Comparison of ENCODE assay signal across 9 mouse cellular contexts in genomic region chr4:138856491-138856890, GRCm38 (mm10). TPM values are rescaled to one million over a fixed set of nuclear protein-coding genes. Genes with fewer than 3 reads are reported as not detected.
DNase-seq lines count a peak whose midpoint lies in the region; ATAC-seq and TF ChIP-seq lines count a peak whose summit lies in the region.
"Had no signal": no experiment of that assay in that cellular context is flagged by ENCODE, and none has a peak within 500 bp of the region (broad histone marks: within the 10 kb centered on the region; RNA-seq: fewer than 3 reads in every experiment).

No protein-coding gene starts in this region.

- no peak overlapping the region for H3K4me2 ChIP-seq in stomach, postnatal 0 days (replicated peaks; ENCODE audit: low read depth)

- peaks cover 44% of the 10 kb centered on the region for H3K4me1 ChIP-seq in E14TG2a.4 (replicated peaks; ENCODE audit: low read depth, low read length)
- H3K4me1 ChIP-seq in stomach, postnatal 0 days (replicated peaks; ENCODE audit: control insufficient read depth, insufficient read depth): no peaks in the 10 kb centered on the region

- peaks cover 8% of the 10 kb centered on the region for H3K36me3 ChIP-seq in E14TG2a.4 (ENCODE audit: insufficient read depth, low read length)
- no peaks in the 10 kb centered on the region for H3K36me3 ChIP-seq in stomach, postnatal 0 days (ENCODE audit: control insufficient read depth, insufficient read depth, low read length)

- WGBS in stomach, postnatal 0 days: 22% methylated on average over 7 of the region's 7 CpGs

- intact Hi-C loops in heart, postnatal 14 days (cut with DNase I): no loop called here
- intact Hi-C loops in heart, postnatal 25 days (cut with DNase I): no loop called here

- no peak for TF ChIP-seq EP300 in stomach, postnatal 0 days (optimal IDR thresholded peaks at IDR 0.05)

- no peak overlapping the region for H3K27ac ChIP-seq in stomach, postnatal 0 days (replicated peaks)

- H3K4me3 ChIP-seq in E14TG2a.4 (replicated peaks; ENCODE audit: low read length): no peak overlapping the region
- H3K4me3 ChIP-seq in stomach, postnatal 0 days (ENCODE audit: low read depth, low read length): no peak overlapping the region
- H3K4me3 ChIP-seq: myocyte had no signal

- DNase-seq in heart, postnatal 14 days: peak; percentile 41 to 69
- DNase-seq in heart, postnatal 25 days (ENCODE audit: low spot score): no peak
- DNase-seq in c-Kit-negative CD71-positive TER-119-positive erythroid progenitor cells, embryonic 14.5 days (ENCODE audit: low read depth, low spot score): peak; percentile 26
- peak; percentile 69 for DNase-seq in frontal cortex, postnatal 10 days (ENCODE audit: low spot score in 2 of 2)
- DNase-seq in layer of hippocampus, postnatal 10 days (ENCODE audit: low spot score in 2 of 2): peak; percentile 80
- DNase-seq in stomach, postnatal 0 days (ENCODE audit: low spot score): peak; percentile 82

- peak; percentile 97 for TF ChIP-seq CTCF in E14TG2a.4 (conservative IDR thresholded peaks at IDR 0.05; ENCODE audit: low read length)
- peak; percentile 99 for TF ChIP-seq CTCF in stomach, postnatal 0 days (IDR thresholded peaks at IDR 0.05; ENCODE audit: low read depth)

- H3K9ac ChIP-seq in stomach, postnatal 0 days (ENCODE audit: low read length): no peak overlapping the region

- peak; percentile 97 for ATAC-seq in megakaryocyte, adult 5-6 weeks (ENCODE audit: poor library complexity, severe bottlenecking)
- peak; percentile 19; the same call in 1 of the 2 replicates for ATAC-seq in stomach, postnatal 0 days (ENCODE audit: low FRiP score, low TSS enrichment)

- H3K27me3 ChIP-seq in E14TG2a.4 (ENCODE audit: insufficient read depth, low read length): no peaks in the 10 kb centered on the region
- no peaks in the 10 kb centered on the region for H3K27me3 ChIP-seq in stomach, postnatal 0 days (ENCODE audit: control insufficient read depth, insufficient read depth, low read length)

- H3K9me3 ChIP-seq in E14TG2a.4 (ENCODE audit: low read length): no peaks in the 10 kb centered on the region
- no peaks in the 10 kb centered on the region for H3K9me3 ChIP-seq in stomach, postnatal 0 days (ENCODE audit: control insufficient read depth, low read length)

RNA-seq across cellular contexts. Expression of gene Pla2g5, which starts 6.8 kb away (rescaled TPM):
- total RNA-seq in heart, postnatal 14 days (2021): 10 to 100 TPM; 22.4 to 30.4 TPM
- 10 to 100 TPM; 27.8 to 31.5 TPM for total RNA-seq in heart, postnatal 25 days (2021)
- 1 to 10 TPM in 1 of 2 experiments, under 1 TPM in 1; 0.65 to 2.1 TPM for total RNA-seq in layer of hippocampus, postnatal 10 days (2021)
- total RNA-seq in megakaryocyte, adult 5-6 weeks (2015): not detected in 2 replicates
- not detected in 2 replicates for total RNA-seq in megakaryocyte, adult 5-6 weeks (2017)
- 0.28 and 0.34 TPM in 2 replicates for polyA plus RNA-seq in stomach, postnatal 0 days (2015; fragmentation: Nextera tagmentation; extraction: Ambion mirVana)

RNA-seq across cellular contexts. Expression of gene Gm13030, which starts 17.3 kb away (rescaled TPM):
- not detected for total RNA-seq in heart, postnatal 14 days (2021)
- total RNA-seq in heart, postnatal 25 days (2021): not detected
- not detected for total RNA-seq in layer of hippocampus, postnatal 10 days (2021)
- total RNA-seq in megakaryocyte, adult 5-6 weeks (2015): not detected in 2 replicates
- not detected in 2 replicates for total RNA-seq in megakaryocyte, adult 5-6 weeks (2017)
- polyA plus RNA-seq in stomach, postnatal 0 days (2015; fragmentation: Nextera tagmentation; extraction: Ambion mirVana): not detected in 2 replicates
- polyA plus RNA-seq: myocyte had no signal

RNA-seq across cellular contexts. Expression of gene Pla2g2e, which starts 21.3 kb away (rescaled TPM):
- 1 to 10 TPM; 1.4 TPM for total RNA-seq in heart, postnatal 14 days (2021)
- total RNA-seq in heart, postnatal 25 days (2021): 1 to 10 TPM in 1 of 2 experiments, under 1 TPM in 1; 0.52 to 1.1 TPM
- total RNA-seq in layer of hippocampus, postnatal 10 days (2021): not detected
- total RNA-seq in megakaryocyte, adult 5-6 weeks (2015): not detected in 2 replicates
- not detected in 2 replicates for total RNA-seq in megakaryocyte, adult 5-6 weeks (2017)
- polyA plus RNA-seq in stomach, postnatal 0 days (2015; fragmentation: Nextera tagmentation; extraction: Ambion mirVana): 0.22 TPM in 1 of 2 replicates, not detected in the other

RNA-seq across cellular contexts. Expression of gene Otud3, which starts 57.3 kb away (rescaled TPM):
- total RNA-seq in heart, postnatal 14 days (2021): 10 to 100 TPM in 1 of 2 experiments, 1 to 10 TPM in 1; 9.4 to 10.0 TPM
- total RNA-seq in heart, postnatal 25 days (2021): 10 to 100 TPM; 10.1 to 10.8 TPM
- total RNA-seq in layer of hippocampus, postnatal 10 days (2021): 10 to 100 TPM; 12.3 to 13.1 TPM
- total RNA-seq in megakaryocyte, adult 5-6 weeks (2015): 3.3 TPM in 2 replicates
- 9.5 TPM in 2 replicates for total RNA-seq in megakaryocyte, adult 5-6 weeks (2017)
- 2.4 and 2.6 TPM in 2 replicates for polyA plus RNA-seq in stomach, postnatal 0 days (2015; fragmentation: Nextera tagmentation; extraction: Ambion mirVana)

Comparison
In these comparisons a context has a peak if more than half of its experiments do, and no peak if none do; other contexts are left out.
1. RNA of gene Pla2g5, which starts 6.8 kb away (total RNA-seq): 27.8 to 31.5 TPM in heart, postnatal 25 days and 22.4 to 30.4 TPM in heart, postnatal 14 days; 0.65 to 2.1 TPM in layer of hippocampus, postnatal 10 days and not detected in megakaryocyte, adult 5-6 weeks; every median in the first group is over 4 times any median in the second.